In the genomic region with DNA sequence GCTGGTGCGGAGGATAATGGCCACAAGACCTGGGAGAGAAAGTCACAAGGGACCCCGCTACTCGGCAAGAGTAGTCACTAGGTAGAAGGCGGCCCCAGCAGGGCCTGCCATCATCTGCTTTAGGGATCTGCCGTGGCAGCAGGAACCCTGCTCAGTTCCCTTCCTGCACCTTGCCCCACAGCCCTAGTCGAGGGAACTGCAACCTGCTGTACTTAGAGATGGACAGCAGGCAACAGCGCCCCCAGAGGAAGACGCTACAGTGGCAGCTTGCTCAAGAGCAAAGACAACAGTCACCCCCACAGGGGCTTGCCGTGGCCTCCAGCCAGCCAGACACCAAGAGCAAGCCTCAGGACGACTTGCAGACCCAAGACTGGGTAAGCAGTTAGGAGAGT, we compare ENCODE assay signal across 8 mouse cellular contexts. TPM values are rescaled to one million over a fixed set of nuclear protein-coding genes. Genes with fewer than 3 reads are reported as not detected.
DNase-seq lines count a peak whose midpoint lies in the region; ATAC-seq and TF ChIP-seq lines count a peak whose summit lies in the region.

No protein-coding gene starts in this region.

- peak overlapping the region; percentile 57 for H3K9ac ChIP-seq in forebrain, embryonic 15.5 days (replicated peaks)

- H3K4me2 ChIP-seq in forebrain, embryonic 15.5 days (replicated peaks): peak overlapping the region; percentile 86

- peak; percentile 94 for DNase-seq in ES-CJ7 (ENCODE audit: low read depth, low spot score)
- DNase-seq in cerebellum, adult 11 months: peak; percentile 88
- DNase-seq in heart, postnatal 25 days (ENCODE audit: low spot score): peak; percentile 69
- DNase-seq in layer of hippocampus, adult 18-20 months (ENCODE audit: low spot score in 2 of 2): peak; percentile 76 to 89
- DNase-seq in lung, adult 2 months: peak; percentile 85
- peak; percentile 80 to 85 for DNase-seq in thymus, adult 18-20 months

- ATAC-seq in forebrain, embryonic 15.5 days (replicated peaks): peak; percentile 77
- peak; percentile 91 for ATAC-seq in neutrophil, adult 5-6 weeks (ENCODE audit: extremely low read depth, insufficient number of reproducible peaks, low FRiP score, poor library complexity, severe bottlenecking)

- H3K27ac ChIP-seq in forebrain, embryonic 15.5 days (replicated peaks): peak overlapping the region; percentile 93

- TF ChIP-seq CTCF in lung, adult 2 months (IDR thresholded peaks at IDR 0.05; ENCODE audit: insufficient read depth, low read length): peak; percentile 98

- H3K36me3 ChIP-seq in forebrain, embryonic 15.5 days: peaks cover 19% of the 10 kb centered on the region

- H3K4me3 ChIP-seq in forebrain, embryonic 15.5 days: peak overlapping the region; percentile 44
- peak overlapping the region; percentile 92 for H3K4me3 ChIP-seq in lung, adult 2 months (replicated peaks; ENCODE audit: extremely low read depth, low read depth, low read length)

- H3K9me3 ChIP-seq in forebrain, embryonic 15.5 days: no peaks in the 10 kb centered on the region

- WGBS in forebrain, embryonic 15.5 days: 3% methylated on average over 10 of the region's 10 CpGs
- 4% methylated on average over 10 of the region's 10 CpGs for WGBS in lung, adult 2 months

- peak; percentile 50; the same call in 1 of the 2 replicates for TF ChIP-seq POLR2A in lung, adult 2 months (IDR thresholded peaks at IDR 0.05; ENCODE audit: borderline replicate concordance, extremely low read depth, low read depth, low read length)

- intact Hi-C loops in heart, postnatal 25 days (cut with DNase I): loop anchor here (2.0 to 10.0 kb wide), 2 partner anchors 118 to 200 kb away; no protein-coding TSS in a partner anchor

- peaks cover 21% of the 10 kb centered on the region for H3K4me1 ChIP-seq in forebrain, embryonic 15.5 days
- H3K4me1 ChIP-seq in lung, adult 2 months (ENCODE audit: control insufficient read depth, insufficient read depth, low read length): 0 out of 2 replicates have a peak, but pooled peaks cover 2% of the 10 kb centered on the region

- no peaks in the 10 kb centered on the region for H3K27me3 ChIP-seq in forebrain, embryonic 15.5 days

RNA-seq across cellular contexts. Expression of gene Tex22, which starts 0.8 kb away (rescaled TPM):
- 0.18 and 0.37 TPM in 2 replicates for polyA plus RNA-seq in forebrain, embryonic 15.5 days (2015; fragmentation: Nextera tagmentation; extraction: Ambion mirVana)
- not detected for total RNA-seq in heart, postnatal 25 days (2021)
- under 1 TPM; 0.32 to 0.91 TPM for total RNA-seq in layer of hippocampus, adult 18-20 months (2021)
- polyA plus RNA-seq in lung, adult 2 months (2012; rRNA removed): 0.24 and 0.31 TPM in 2 replicates
- 0.81 and 2.5 TPM in 2 replicates for total RNA-seq in neutrophil, adult 5-6 weeks (2017)

RNA-seq across cellular contexts. Expression of gene Mta1, which starts 23.0 kb away (rescaled TPM):
- polyA plus RNA-seq in forebrain, embryonic 15.5 days (2015; fragmentation: Nextera tagmentation; extraction: Ambion mirVana): 15.2 and 17.9 TPM in 2 replicates
- 10 to 100 TPM; 48.4 to 49.3 TPM for total RNA-seq in heart, postnatal 25 days (2021)
- 10 to 100 TPM; 69.6 to 75.6 TPM for total RNA-seq in layer of hippocampus, adult 18-20 months (2021)
- 77.4 and 85.3 TPM in 2 replicates for polyA plus RNA-seq in lung, adult 2 months (2012; rRNA removed)
- 12.8 and 17.7 TPM in 2 replicates for total RNA-seq in neutrophil, adult 5-6 weeks (2017)

Comparison
In these comparisons a context has a peak if more than half of its experiments do, and no peak if none do; other contexts are left out.
1. Peak in every context shown above with its lines: DNase-seq, ATAC-seq, H3K4me3 ChIP-seq and H3K27ac ChIP-seq.